Mouse (Mus musculus): ENCODE measurements around the gene Gnmt.

GRCm38 (mm10) chr17:46714756-46715481 lies 14.0 kb downstream of the Gnmt start:
- TF ChIP-seq CTCF (IDR thresholded peaks at IDR 0.05; ENCODE audit: low read depth, low read length) (peak; percentile 62), GATA1 (IDR thresholded peaks at IDR 0.05; ENCODE audit: borderline replicate concordance, low read length) (no peak), GATA2 (IDR thresholded peaks at IDR 0.05; ENCODE audit: borderline replicate concordance, low read depth, low read length) (no peak), TAL1 (conservative IDR thresholded peaks at IDR 0.05; ENCODE audit: low read depth, low read length) (no peak), POLR2AphosphoS5 (IDR thresholded peaks at IDR 0.05; ENCODE audit: insufficient replicate concordance, low read depth, low read length) (no peak)
